Mouse (Mus musculus) erythroblast, embryonic 14.5 days (primary cell): Measurements from ENCODE around the gene Cyp2d34. TPM values are rescaled to one million over a fixed set of nuclear protein-coding genes. Genes with fewer than 3 reads are reported as not detected.

ENCODE experiments used
- H3K27me3 ChIP-seq: 2 replicates; pipeline ENCODE4 v1.6.1; 2012; ENCODE audit warnings: inconsistent platforms; ENCODE audit not compliant: control insufficient read depth
- H3K36me3 ChIP-seq: 2 replicates; pipeline ENCODE4 v1.6.1; 2012; ENCODE audit warnings: mild to moderate bottlenecking, inconsistent platforms; ENCODE audit not compliant: control insufficient read depth
- H3K4me1 ChIP-seq: 2 replicates; pipeline ENCODE4 v1.6.1; 2012; ENCODE audit warnings: inconsistent platforms; ENCODE audit not compliant: control insufficient read depth
- H3K4me3 ChIP-seq: replicated peaks from 2 replicates; pipeline ENCODE3; 2012; ENCODE audit warnings: moderate library complexity, mild to moderate bottlenecking, inconsistent platforms
- H3K9me3 ChIP-seq: 2 replicates; pipeline ENCODE4 v1.6.1; 2012; ENCODE audit warnings: low read length, inconsistent platforms, mixed read lengths; ENCODE audit not compliant: control insufficient read depth
- GATA1 ChIP-seq: IDR thresholded peaks from 2 replicates; pipeline ENCODE4 v1.6.1; 2012; ENCODE audit warnings: low read length, inconsistent platforms, mixed read lengths
- TAL1 ChIP-seq: IDR thresholded peaks from 3 replicates; pipeline ENCODE4 v1.6.1; 2012; ENCODE audit warnings: low read length, inconsistent platforms, mixed read lengths
- polyA plus RNA-seq: library from polyadenylated mRNA; stranded (reverse); fragments of >175 nt; gene quantifications from 2 replicates; pipeline ENCODE4 v1.2.3, GENCODE M21; 2012

Gene Cyp2d34
- polyA plus RNA-seq, 1 experiment: not detected

DNA sequence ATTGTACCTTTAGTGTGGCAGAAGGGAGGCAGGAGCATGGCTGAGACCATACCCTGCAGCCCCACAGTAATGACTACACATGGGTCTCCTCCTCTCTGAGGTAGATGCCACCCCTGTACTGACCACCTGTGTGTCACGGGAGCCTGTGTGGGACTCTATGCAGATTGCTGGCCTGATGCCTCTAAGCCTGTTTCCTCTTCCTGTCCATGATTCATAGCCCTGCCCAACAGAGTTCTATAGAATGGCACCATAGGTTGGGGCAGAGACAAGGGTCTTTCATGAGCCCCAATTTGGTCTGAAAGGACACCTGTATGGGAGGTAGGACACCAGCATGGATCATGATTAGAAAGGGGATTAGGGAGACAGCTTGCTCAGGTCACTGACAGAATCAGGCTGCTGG, 1.2 kb upstream of the Cyp2d34 start:
- H3K4me3 ChIP-seq: no peak overlapping the region
- H3K4me1 ChIP-seq: no peaks in the 10 kb centered on the region
- H3K27me3 ChIP-seq: no peaks in the 10 kb centered on the region
- H3K9me3 ChIP-seq: peaks cover 10% of the 10 kb centered on the region
- TF ChIP-seq TAL1: no peak
- no peaks in the 10 kb centered on the region for H3K36me3 ChIP-seq

DNA sequence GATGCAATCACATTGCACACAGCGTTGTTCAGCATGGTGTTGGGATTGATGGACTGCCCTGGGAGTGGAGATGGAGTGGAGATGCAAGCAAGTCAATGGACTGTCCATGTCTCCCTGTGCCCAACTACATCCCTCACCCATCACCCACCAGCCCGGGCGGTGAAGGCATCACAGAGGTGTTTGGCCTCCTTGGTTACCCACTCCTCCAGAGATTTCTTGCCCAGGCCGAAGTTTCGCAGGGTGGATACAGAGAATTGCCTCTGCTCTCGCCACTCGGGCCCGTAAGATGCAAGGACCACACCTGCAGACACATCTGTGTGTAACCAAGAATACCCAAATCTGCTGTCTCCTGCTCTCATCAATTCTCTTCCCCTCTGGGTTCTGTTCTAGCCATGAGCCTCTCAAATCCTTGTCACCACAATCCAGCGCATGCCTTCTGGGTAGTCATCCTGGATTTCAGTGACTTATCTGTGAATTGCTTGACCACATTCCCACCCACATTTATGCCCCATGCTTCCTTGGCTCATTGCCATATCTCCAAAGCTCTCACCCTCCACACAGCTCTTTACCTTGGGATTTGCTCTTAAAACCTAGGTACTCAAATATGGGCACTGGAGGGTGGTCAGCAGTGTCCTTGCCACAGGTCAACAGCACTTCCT, 2.3 kb downstream of the Cyp2d34 start:
- no peaks in the 10 kb centered on the region for H3K4me1 ChIP-seq
- TF ChIP-seq GATA1 (no peak), TAL1 (no peak)
- H3K36me3 ChIP-seq: no peaks in the 10 kb centered on the region
- H3K4me3 ChIP-seq: no peak overlapping the region
- no peaks in the 10 kb centered on the region for H3K27me3 ChIP-seq
- peaks cover 18% of the 10 kb centered on the region for H3K9me3 ChIP-seq

- H3K4me3 ChIP-seq: no peak overlapping the region
- TF ChIP-seq GATA1 (no peak), TAL1 (no peak)
- H3K9me3 ChIP-seq: peaks cover 3% of the 10 kb centered on the region; the same call in 1 of the 2 replicates
- H3K27me3 ChIP-seq: no peaks in the 10 kb centered on the region
- no peaks in the 10 kb centered on the region for H3K36me3 ChIP-seq
- H3K4me1 ChIP-seq: no peaks in the 10 kb centered on the region
Observed at GRCm38 (mm10) chr15:82582621-82583020, 38.1 kb downstream of the Cyp2d34 start.

DNA sequence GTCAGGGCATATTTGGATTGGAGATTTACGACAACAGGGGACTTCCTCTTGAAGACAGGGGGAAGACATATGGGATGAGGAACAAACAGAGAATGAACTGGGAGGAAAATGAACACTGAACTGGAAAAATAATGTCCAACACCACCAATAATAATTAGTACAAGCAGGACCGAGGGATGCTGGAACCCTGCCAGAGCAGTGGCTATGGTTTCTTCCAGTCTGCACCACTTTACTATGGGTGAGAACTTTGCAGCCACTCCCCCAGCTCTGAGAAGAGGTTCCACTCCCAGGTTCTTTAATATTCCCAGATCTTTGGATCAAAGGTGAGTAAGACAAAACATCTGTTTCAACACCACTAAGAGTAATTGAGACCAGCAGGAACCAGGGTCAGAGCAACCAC, 41.7 kb downstream of the Cyp2d34 start:
- no peak overlapping the region for H3K4me3 ChIP-seq
- H3K4me1 ChIP-seq: no peaks in the 10 kb centered on the region
- peaks cover 3% of the 10 kb centered on the region; the same call in 1 of the 2 replicates for H3K9me3 ChIP-seq
- H3K36me3 ChIP-seq: no peaks in the 10 kb centered on the region
- no peaks in the 10 kb centered on the region for H3K27me3 ChIP-seq
- TF ChIP-seq GATA1 (no peak), TAL1 (no peak)

DNA sequence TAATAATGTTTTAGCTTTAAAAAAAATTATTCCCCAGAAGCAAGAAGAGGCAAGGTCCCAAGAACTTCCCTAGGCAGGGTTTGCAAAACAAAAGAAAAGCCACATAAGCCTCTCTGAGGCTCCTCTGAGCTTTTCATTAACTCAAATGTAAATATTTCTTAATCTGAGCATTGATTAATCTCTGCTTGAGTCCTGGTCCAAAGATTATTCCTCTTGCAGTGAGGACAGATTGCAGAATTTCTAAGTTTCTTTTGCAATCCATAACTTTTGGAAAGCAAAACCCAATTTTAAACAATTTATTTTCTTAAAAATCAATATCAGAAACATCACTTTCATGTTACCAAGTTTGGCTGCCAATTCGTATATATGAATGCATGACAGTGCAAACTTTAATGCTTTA, 47.9 kb downstream of the Cyp2d34 start:
- H3K9me3 ChIP-seq: no peaks in the 10 kb centered on the region; the same call in 1 of the 2 replicates
- no peaks in the 10 kb centered on the region for H3K4me1 ChIP-seq
- no peak overlapping the region for H3K4me3 ChIP-seq

More for the DNA sequence above, 47.9 kb downstream of the Cyp2d34 start:
- Histone ChIP-seq H3K36me3 (no peaks in the 10 kb centered on the region), H3K27me3 (no peaks in the 10 kb centered on the region)
- TF ChIP-seq TAL1 (no peak), GATA1 (no peak)

Other genes starting within 250 kb of the Cyp2d34 start
- gene Cyp2d22, start 240.7 kb downstream of the Cyp2d34 start, polyA plus RNA-seq: 0.08 TPM in 1 of 2 replicates, not detected in the other
- gene Cyp2d11, start 226.9 kb downstream of the Cyp2d34 start, polyA plus RNA-seq: not detected in 2 replicates
- 0.10 TPM in 1 of 2 replicates, not detected in the other for gene Cyp2d10, start 213.8 kb downstream of the Cyp2d34 start, polyA plus RNA-seq
- gene Cyp2d9, start 187.5 kb downstream of the Cyp2d34 start, polyA plus RNA-seq: 0.06 TPM in 1 of 2 replicates, not detected in the other
- not detected in 2 replicates for gene Cyp2d12, start 65.9 kb downstream of the Cyp2d34 start, polyA plus RNA-seq
- gene Cyp2d40, start 143.2 kb upstream of the Cyp2d34 start, polyA plus RNA-seq: not detected in 2 replicates
- gene Cyp2d26, start 173.3 kb upstream of the Cyp2d34 start, polyA plus RNA-seq: 0.05 TPM in 1 of 2 replicates, not detected in the other